Mouse (Mus musculus) kidney, embryonic 16.5 days (tissue): ENCODE measurements around the gene Psma3. TPM values are rescaled to one million over a fixed set of nuclear protein-coding genes. Genes with fewer than 3 reads are reported as not detected.

ENCODE experiments used
- ATAC-seq: fragments of 200-750 bp; cut with Nextera tagmentation; 2 replicates; pipeline ENCODE4 v1.8.0; 2017; ENCODE audit warnings: moderate TSS enrichment; ENCODE audit not compliant: low FRiP score, low TSS enrichment
- H3K27ac ChIP-seq: fragments of 300-500 bp; sonication (generic); 2 replicates; pipeline ENCODE4 v1.5.1; 2014; ENCODE audit warnings: low read length
- H3K27me3 ChIP-seq: fragments of 300-500 bp; sonication (generic); 2 replicates; pipeline ENCODE4 v1.6.1; 2014; ENCODE audit warnings: low read length, control low read depth, mixed read lengths; ENCODE audit not compliant: insufficient read depth
- H3K36me3 ChIP-seq: fragments of 300-500 bp; sonication (generic); 2 replicates; pipeline ENCODE4 v1.6.1; 2014; ENCODE audit warnings: low read length, control low read depth, mixed read lengths; ENCODE audit not compliant: insufficient read depth
- H3K4me1 ChIP-seq: fragments of 300-500 bp; sonication (generic); 2 replicates; pipeline ENCODE4 v1.6.1; 2014; ENCODE audit warnings: low read length, control low read depth, mixed read lengths; ENCODE audit not compliant: insufficient read depth
- H3K4me2 ChIP-seq: fragments of 300-500 bp; sonication (generic); replicated peaks from 2 replicates; pipeline ENCODE4 v1.6.1; 2014; ENCODE audit warnings: low read depth, low read length
- H3K4me3 ChIP-seq: fragments of 300-500 bp; sonication (generic); 2 replicates; pipeline ENCODE4 v1.5.1; 2014; ENCODE audit warnings: mild to moderate bottlenecking, low read length
- H3K9ac ChIP-seq: fragments of 300-500 bp; sonication (generic); replicated peaks from 2 replicates; pipeline ENCODE4 v1.6.1; 2014; ENCODE audit warnings: low read length
- H3K9me3 ChIP-seq: fragments of 300-500 bp; sonication (generic); 2 replicates; pipeline ENCODE4 v1.6.1; 2016; ENCODE audit warnings: low read length, control low read depth
- WGBS: fragments of 180-500 bp; shearing (Covaris S2); extraction: QIAGEN DNeasy Blood & Tissue Kit; methylation state at CpG from one replicate; pipeline ENCODE4 v1.1.7; 2014; 5-methylcytosine and 5-hydroxymethylcytosine counted together
- polyA plus RNA-seq: library from polyadenylated mRNA; unstranded; fragments of >200 nt; fragmentation: Nextera tagmentation; extraction: Ambion mirVana; gene quantifications from 2 replicates; pipeline ENCODE4 v1.2.1, GENCODE M21; 2015

Psma3 gene
- polyA plus RNA-seq, 1 experiment from 2014 or later = 638 TPM

DNA sequence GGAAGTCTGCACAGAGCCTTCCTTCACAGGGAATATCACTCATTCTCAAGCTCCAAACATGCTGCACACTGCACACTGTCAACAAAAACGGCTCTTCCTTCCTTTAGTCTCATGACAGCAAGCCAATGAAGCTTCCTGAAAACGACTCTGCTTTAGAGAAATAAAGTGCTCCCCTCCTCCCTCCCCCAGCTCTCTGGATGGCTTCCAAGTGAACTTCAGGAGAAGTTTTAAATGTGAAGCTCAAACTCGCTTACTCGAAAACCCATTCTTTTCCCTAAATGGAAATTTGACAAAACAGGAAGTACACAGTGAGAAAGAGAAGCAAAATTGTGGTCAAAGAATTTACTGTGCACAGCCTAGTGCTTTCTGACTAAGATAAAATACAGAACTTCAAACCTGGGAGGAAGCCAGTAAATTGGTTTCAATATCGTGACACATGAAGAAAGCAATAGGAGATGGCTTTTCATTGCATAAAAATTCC is 25.0 kb downstream of the Psma3 start:
- peak; percentile 65; the same call in 1 of the 2 replicates for ATAC-seq
- Histone ChIP-seq H3K27ac (peak overlapping the region; percentile 87), H3K9ac (no peak overlapping the region), H3K4me3 (no peak overlapping the region), H3K4me1 (peaks cover 8% of the 10 kb centered on the region), H3K4me2 (peak overlapping the region; percentile 32), H3K9me3 (no peaks in the 10 kb centered on the region), H3K36me3 (peaks cover 24% of the 10 kb centered on the region), H3K27me3 (no peaks in the 10 kb centered on the region)
- 40% methylated on average over 5 of the region's 5 CpGs for WGBS

- Histone ChIP-seq H3K9me3 (no peaks in the 10 kb centered on the region), H3K27me3 (no peaks in the 10 kb centered on the region), H3K4me1 (peaks cover 8% of the 10 kb centered on the region), H3K4me2 (no peak overlapping the region), H3K4me3 (no peak overlapping the region), H3K36me3 (peaks cover 31% of the 10 kb centered on the region), H3K9ac (no peak overlapping the region), H3K27ac (peak overlapping the region; percentile 17; the same call in 1 of the 2 replicates)
- 88% methylated on average over 1 of the region's 1 CpGs for WGBS
- ATAC-seq = no peak
These were observed 25.9 kb downstream of the Psma3 start for GRCm38 (mm10) chr12:71000344-71000743.

GRCm38 (mm10) chr12:71001456-71001855 is 27.0 kb downstream of the Psma3 start:
- Histone ChIP-seq H3K4me3 (no peak overlapping the region), H3K36me3 (peaks cover 32% of the 10 kb centered on the region), H3K4me2 (no peak overlapping the region), H3K9ac (no peak overlapping the region), H3K27me3 (no peaks in the 10 kb centered on the region), H3K27ac (peak overlapping the region; percentile 43), H3K9me3 (no peaks in the 10 kb centered on the region), H3K4me1 (peaks cover 8% of the 10 kb centered on the region)
- 79% methylated on average over 6 of the region's 6 CpGs for WGBS
- no peak for ATAC-seq

- 90% methylated on average over 5 of the region's 6 CpGs for WGBS
- Histone ChIP-seq H3K4me1 (peaks cover 5% of the 10 kb centered on the region), H3K4me2 (no peak overlapping the region), H3K27ac (no peak overlapping the region), H3K9ac (no peak overlapping the region), H3K36me3 (peaks cover 42% of the 10 kb centered on the region), H3K4me3 (no peak overlapping the region), H3K9me3 (no peaks in the 10 kb centered on the region), H3K27me3 (no peaks in the 10 kb centered on the region)
- ATAC-seq = no peak
These were observed 29.5 kb downstream of the Psma3 start for GRCm38 (mm10) chr12:71003760-71004426.

DNA sequence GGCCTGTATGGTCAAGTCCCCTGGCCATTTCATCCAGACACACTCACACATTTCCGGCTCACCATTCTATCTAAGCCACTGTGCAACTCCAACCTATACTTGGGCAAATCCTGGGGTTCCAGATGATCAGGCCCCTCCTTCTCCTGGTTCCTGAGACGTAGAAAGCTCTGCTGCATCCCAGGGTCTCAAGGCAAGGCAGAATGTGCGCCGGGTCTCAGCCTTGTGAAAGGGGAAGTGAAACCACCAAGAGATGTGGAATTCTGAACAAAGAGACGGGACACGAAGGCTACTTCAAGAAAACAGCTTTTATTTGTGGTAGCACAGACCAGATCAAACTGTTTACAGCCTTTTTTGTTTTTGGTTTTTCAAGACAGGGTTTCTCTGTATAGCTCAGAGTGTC is 31.7 kb downstream of the Psma3 start:
- WGBS = 94% methylated on average over 6 of the region's 6 CpGs
- Histone ChIP-seq H3K9ac (no peak overlapping the region), H3K36me3 (peaks cover 48% of the 10 kb centered on the region), H3K4me1 (no peaks in the 10 kb centered on the region), H3K27me3 (no peaks in the 10 kb centered on the region), H3K4me3 (no peak overlapping the region), H3K9me3 (no peaks in the 10 kb centered on the region), H3K4me2 (no peak overlapping the region), H3K27ac (no peak overlapping the region)
- ATAC-seq = no peak

GRCm38 (mm10) chr12:71006901-71007300 is 32.5 kb downstream of the Psma3 start:
- Histone ChIP-seq H3K4me3 (no peak overlapping the region), H3K4me1 (0 out of 2 replicates have a peak, but pooled peaks cover 1% of the 10 kb centered on the region), H3K9ac (no peak overlapping the region), H3K27ac (no peak overlapping the region), H3K4me2 (no peak overlapping the region), H3K27me3 (no peaks in the 10 kb centered on the region), H3K36me3 (peaks cover 48% of the 10 kb centered on the region), H3K9me3 (no peaks in the 10 kb centered on the region)
- no peak for ATAC-seq
- 75% methylated on average over 7 of the region's 7 CpGs for WGBS

- Histone ChIP-seq H3K4me3 (no peak overlapping the region), H3K36me3 (peaks cover 45% of the 10 kb centered on the region), H3K9ac (no peak overlapping the region), H3K27me3 (no peaks in the 10 kb centered on the region), H3K4me1 (peaks cover 21% of the 10 kb centered on the region), H3K27ac (no peak overlapping the region), H3K4me2 (no peak overlapping the region), H3K9me3 (no peaks in the 10 kb centered on the region)
- ATAC-seq = 0 out of 2 replicates have a peak, but pooled peaks have one; percentile 51
- 41% methylated on average over 4 of the region's 4 CpGs for WGBS
These were observed 35.3 kb downstream of the Psma3 start for GRCm38 (mm10) chr12:71009769-71010168.

- under 1% methylated on average over 28 of the region's 32 CpGs for WGBS
- Histone ChIP-seq H3K9ac (peak overlapping the region; percentile 92), H3K27ac (peak overlapping the region; percentile 99), H3K4me3 (peak overlapping the region; percentile 93), H3K9me3 (no peaks in the 10 kb centered on the region), H3K4me1 (peaks cover 29% of the 10 kb centered on the region), H3K4me2 (peak overlapping the region; percentile 81), H3K36me3 (peaks cover 15% of the 10 kb centered on the region), H3K27me3 (no peaks in the 10 kb centered on the region)
- peak; percentile 67; the same call in 1 of the 2 replicates for ATAC-seq
These were observed 40.5 kb downstream of the Psma3 start for GRCm38 (mm10) chr12:71014845-71015362.

DNA sequence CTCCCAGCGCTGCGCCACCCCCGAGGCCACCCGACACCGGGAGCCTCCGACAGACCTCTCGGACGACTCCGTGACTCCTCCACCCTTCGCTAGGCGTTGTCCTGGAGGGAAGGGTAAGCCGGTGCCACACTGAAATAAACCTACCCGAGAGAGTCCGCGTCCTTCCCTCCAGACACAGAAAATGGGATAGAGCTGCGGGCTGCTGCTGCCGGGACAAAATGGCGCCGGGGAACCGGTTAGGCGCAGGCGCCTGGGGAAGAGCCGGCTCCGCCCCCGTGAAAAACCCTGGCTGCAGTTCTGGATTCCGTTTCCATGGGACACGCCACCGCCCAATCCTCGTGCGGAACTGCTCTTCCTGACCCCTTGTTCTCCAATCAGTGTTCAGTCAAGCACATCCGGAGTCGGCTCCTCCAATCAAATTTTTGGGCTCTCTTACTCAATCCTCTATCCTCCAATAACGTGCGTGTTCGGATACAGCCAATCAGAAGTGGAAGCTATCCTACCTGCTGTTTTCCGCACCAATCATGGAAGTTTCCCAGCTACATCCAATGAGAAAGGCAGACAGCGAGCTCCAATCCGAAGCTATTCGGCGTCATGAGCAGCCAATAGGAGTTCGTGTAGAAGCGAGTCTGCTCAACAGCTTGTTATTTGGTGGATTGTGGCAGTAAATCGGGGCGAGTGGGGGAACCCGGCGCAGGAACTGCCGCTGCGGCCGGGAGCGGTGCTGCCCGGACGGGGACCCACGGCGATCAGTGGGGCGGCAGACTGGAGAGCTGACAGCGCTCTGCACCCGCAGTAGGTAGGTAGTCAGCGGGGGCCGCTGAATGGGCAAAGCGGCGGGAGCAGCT is 41.2 kb downstream of the Psma3 start, which contains the start of gene Arid4a:
Gene Arid4a, plus strand, starts transcription at position 628 of the 848 bp plus-strand sequence.
- peak within 1 kb of the TSS; percentile 81 for H3K4me2 ChIP-seq
- peak within 1 kb of the TSS; percentile 99 for H3K27ac ChIP-seq
- H3K9me3 ChIP-seq = no peaks in the 10 kb centered on the region
- no peaks in the 10 kb centered on the region for H3K27me3 ChIP-seq
- H3K36me3 ChIP-seq = peaks cover 18% of the 10 kb centered on the region
- H3K4me3 ChIP-seq = peak within 1 kb of the TSS; percentile 93
- peaks cover 29% of the 10 kb centered on the region for H3K4me1 ChIP-seq
- ATAC-seq = peak; percentile 99
- H3K9ac ChIP-seq = peak within 1 kb of the TSS; percentile 94
- WGBS = under 1% methylated on average over 59 of the region's 61 CpGs
